Mouse (Mus musculus): Measurements from ENCODE around the gene Sema4d. TPM values are rescaled to one million over a fixed set of nuclear protein-coding genes. Genes with fewer than 3 reads are reported as not detected.

Gene Sema4d
- polyA plus RNA-seq, 1 experiment from 2014 or later = 20.3 TPM

Small RNA genes lying within 50 kb of the gene (microRNA-seq; reads per million reads assigned to microRNA genes)
- not detected for gene Gm23566

Other genes with a start within 250 kb of the Sema4d start
- 0.18 TPM in 2 replicates for gene Shc3, start 224.3 kb downstream of the Sema4d start, polyA plus RNA-seq (2015; fragmentation: Nextera tagmentation; extraction: Ambion mirVana)
- 370 and 419 TPM in 2 replicates for gene Cks2, start 148.5 kb downstream of the Sema4d start, polyA plus RNA-seq (2015; fragmentation: Nextera tagmentation; extraction: Ambion mirVana)
- 26.6 and 31.9 TPM in 2 replicates for gene Secisbp2, start 142.1 kb downstream of the Sema4d start, polyA plus RNA-seq (2015; fragmentation: Nextera tagmentation; extraction: Ambion mirVana)
- gene Gadd45g, start 52.9 kb upstream of the Sema4d start, polyA plus RNA-seq (2015; fragmentation: Nextera tagmentation; extraction: Ambion mirVana) = 40.2 and 42.8 TPM in 2 replicates